Mouse (Mus musculus): ENCODE data around the gene Fut2. TPM values are rescaled to one million over a fixed set of nuclear protein-coding genes. Genes with fewer than 3 reads are reported as not detected.

The Fut2 gene
- total RNA-seq, 2 experiments from 2014 or later, result 0.14 to 0.28 TPM

DNA sequence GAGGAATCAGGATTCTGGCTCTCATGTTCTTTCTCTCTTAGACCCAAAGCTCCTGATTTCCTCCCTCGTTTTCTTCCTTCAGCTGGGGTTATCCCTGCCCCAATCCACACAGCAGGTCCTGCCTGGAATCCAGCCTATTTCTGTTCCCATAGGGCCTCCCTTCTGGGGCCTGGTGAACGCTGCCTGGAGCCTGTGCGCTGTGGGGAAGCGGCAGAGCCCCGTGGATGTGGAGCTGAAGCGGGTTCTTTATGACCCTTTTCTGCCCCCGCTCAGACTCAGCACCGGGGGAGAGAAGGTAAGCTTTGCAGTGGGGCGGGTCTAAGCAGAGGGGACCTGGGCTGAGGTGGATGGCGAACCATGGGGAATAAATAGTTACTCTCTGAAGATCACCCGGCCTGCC, 34.9 kb upstream of the Fut2 start:
- intact Hi-C loops (cut with DNase I), result loop anchor here (5.0 kb wide), 1 partner anchor 234 kb away; the partner anchor contains the start of gene Bax
- no peak for TF ChIP-seq CTCF (IDR thresholded peaks at IDR 0.05)
- H3K27ac ChIP-seq, result peak overlapping the region; percentile 87
- peak; percentile 57 for DNase-seq
- H3K4me3 ChIP-seq, result peak overlapping the region; percentile 67

DNA sequence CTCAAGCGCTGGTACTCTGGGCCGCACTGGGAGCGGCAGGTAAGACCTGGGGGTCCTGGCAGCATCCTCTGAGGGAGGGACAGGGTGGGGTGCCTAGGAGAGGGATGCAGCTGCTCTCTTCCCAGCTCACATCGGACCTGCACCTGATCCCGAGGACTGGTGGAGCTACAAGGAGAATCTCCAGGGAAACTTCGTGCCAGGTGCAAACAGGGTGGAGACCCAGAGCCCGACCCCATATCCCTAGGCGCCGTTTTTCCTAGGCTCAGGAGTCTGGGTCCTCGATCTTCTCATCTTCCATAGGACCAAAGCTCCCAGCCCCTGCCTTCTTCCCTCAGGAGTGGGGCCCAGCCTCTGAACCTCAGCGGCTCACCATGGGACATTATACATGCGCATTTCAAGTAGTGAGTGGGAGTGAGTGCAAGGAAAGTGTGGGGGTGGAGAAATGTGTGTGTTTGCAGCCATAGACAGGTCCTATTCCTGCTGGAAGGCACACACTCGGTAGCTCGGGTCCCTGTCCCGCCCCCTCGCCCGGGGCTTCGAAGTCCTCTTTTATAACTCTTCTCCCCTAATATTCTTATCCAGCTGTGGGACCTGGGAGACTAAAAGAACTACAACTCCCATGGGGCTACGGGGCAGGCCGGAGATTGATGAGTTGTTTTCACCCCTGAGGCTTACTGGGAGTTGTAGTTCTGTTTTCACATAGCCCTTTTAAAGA, 34.3 kb upstream of the Fut2 start:
- peak; percentile 82 for DNase-seq
- intact Hi-C loops (cut with DNase I), result loop anchor here (5.0 kb wide), 1 partner anchor 233 kb away; the partner anchor contains the start of gene Bax
- peak overlapping the region; percentile 87 for H3K27ac ChIP-seq
- no peak for TF ChIP-seq CTCF (IDR thresholded peaks at IDR 0.05)
- H3K4me3 ChIP-seq, result peak overlapping the region; percentile 67

DNA sequence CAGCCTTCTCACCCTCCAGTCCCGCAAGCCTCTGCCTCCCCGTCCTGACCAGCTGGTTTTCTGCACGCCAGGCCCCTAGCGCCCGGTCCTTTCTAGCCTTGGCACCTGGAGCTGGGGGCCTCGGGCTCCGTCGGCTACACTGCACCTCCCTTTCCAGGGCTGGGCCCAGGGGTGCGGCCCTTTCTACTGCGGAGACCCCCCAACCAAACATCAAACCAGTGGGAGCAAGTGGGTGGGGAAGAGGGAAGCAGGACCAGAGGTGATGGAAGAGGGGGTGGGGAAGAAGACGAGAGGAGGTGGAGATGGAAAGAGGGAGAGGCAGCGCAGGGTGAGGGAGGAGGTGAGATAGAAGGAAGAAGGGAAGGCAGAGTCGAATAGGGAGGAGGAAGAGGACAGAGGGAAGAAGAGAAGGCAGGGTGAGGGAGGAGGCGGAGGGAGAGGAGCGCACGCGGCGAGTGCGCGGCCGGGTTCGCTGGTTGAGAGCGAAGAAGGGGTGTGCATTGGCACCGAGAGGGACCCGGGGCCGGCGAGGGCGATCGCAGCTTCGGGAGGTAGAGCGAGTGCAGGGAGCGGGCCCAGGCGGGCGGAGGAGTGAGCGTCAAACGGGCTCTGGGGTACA, 33.4 kb upstream of the Fut2 start, which contains the start of gene Car11:
Gene Car11, plus strand, starts transcription at position 321 of the 619 bp plus-strand sequence.
- DNase-seq, result peak; percentile 55
- intact Hi-C loops (cut with DNase I), result loop anchor here (5.0 kb wide), 1 partner anchor 232 kb away; the partner anchor contains the start of gene Bax
- TF ChIP-seq CTCF (IDR thresholded peaks at IDR 0.05), result no peak
- Histone ChIP-seq H3K27ac (peak within 1 kb of the TSS; percentile 87), H3K4me3 (peak within 1 kb of the TSS; percentile 67)

DNA sequence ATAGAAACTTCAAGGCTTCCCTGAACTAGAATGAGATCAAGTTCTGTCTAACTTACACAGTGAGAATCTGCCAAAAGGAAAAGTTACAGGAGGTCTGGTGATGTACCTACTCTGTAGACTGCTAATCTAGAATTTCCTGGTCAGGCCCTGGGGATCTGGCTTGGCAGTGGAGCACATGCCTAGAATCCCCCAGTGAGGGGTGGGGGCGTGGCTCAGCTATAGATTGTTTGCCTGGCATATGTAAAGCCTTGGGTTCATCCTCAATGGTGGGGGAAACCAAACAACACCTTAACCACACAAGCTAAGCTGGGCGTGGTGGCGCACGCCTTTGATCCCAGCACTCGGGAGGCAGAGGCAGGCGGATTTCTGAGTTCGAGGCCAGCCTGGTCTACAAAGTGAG, 31.7 kb upstream of the Fut2 start:
- intact Hi-C loops (cut with DNase I), result no loop called here
- H3K27ac ChIP-seq, result no peak overlapping the region
- no peak for DNase-seq
- H3K4me3 ChIP-seq, result no peak overlapping the region
- no peak for TF ChIP-seq CTCF (IDR thresholded peaks at IDR 0.05)

DNA sequence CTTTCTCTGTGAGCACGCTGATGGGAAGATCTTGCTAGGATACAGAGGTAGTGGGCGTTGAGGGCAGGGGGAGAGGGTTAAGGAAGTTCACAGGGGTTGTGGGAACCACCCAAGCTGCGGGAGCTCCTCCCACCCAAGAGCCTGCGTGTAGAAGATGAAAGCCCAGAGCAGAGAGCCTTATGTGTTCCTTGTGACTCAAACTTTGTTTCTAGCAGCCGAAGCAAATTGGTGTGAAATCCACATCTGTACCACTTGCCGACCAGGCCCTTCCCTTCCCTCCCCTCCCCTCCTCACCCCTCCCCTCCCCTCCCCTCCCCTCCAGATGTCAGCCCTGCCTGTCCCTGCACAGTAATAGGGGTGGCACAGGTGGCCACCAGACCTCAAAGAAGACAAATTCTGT, 28.9 kb upstream of the Fut2 start:
- intact Hi-C loops (cut with DNase I), result no loop called here
- Histone ChIP-seq H3K4me3 (no peak overlapping the region), H3K27ac (no peak overlapping the region)
- TF ChIP-seq CTCF (IDR thresholded peaks at IDR 0.05), result no peak
- no peak for DNase-seq

DNA sequence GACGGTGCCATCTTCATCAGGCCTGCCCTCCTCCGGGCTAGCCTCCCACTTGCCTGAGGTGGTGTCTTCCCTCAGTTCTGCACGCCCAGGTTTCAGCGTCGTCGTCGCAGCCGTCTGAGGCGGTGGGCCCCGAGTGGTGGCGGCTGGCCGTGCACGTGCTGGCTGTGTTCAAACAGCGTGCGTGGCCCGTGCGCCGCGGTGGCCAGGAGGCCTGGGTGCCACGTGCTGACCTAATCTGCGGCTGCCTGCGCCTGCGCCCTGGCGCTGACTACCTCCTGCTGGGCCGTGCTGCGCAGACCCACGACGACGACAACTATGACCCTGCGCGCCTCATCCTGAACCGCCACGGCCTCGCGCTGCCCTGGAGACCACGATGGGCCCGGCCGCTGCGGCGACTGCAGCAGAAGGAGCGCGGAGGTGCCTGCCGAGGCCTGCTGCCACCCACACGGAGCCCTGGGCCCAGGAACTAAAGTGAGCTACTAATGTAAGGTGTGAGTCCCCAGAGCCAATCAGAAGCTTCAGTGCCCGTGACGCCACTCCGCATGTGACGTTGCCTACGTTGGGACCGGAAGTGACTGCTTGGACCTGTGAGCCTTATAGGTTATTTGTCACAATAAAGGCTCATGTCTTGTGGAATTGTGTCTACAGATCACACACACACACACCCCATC, 27.9 kb upstream of the Fut2 start, which contains the start of gene Sec1:
Gene Sec1, minus strand, starts transcription at position 482 of the 671 bp plus-strand sequence.
- intact Hi-C loops (cut with DNase I), result no loop called here
- H3K27ac ChIP-seq, result no peak within 1 kb of the TSS
- no peak within 1 kb of the TSS for H3K4me3 ChIP-seq
- peak; percentile 25 for DNase-seq
- no peak for TF ChIP-seq CTCF (IDR thresholded peaks at IDR 0.05)

DNA sequence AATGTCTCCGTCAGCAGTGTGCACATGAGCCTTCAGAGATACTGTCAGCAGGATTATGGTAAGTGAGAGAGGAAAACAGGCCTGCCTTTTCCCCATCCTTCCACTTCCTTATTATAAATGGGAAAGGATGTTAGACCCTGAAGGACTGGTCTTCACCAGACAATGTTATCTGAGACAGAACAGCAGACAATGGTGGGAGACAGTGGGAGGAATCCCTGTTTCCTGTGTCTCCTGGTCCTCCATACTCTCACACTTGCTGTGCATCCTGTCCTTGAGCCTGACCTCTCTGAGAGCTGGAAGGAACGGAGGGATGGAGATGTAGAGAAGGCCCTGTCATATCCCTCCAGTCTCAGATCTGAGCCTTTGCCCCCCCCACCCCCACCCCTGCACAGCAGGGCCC, 26.2 kb upstream of the Fut2 start:
- Histone ChIP-seq H3K4me3 (no peak overlapping the region), H3K27ac (no peak overlapping the region)
- DNase-seq, result no peak
- intact Hi-C loops (cut with DNase I), result no loop called here
- TF ChIP-seq CTCF (IDR thresholded peaks at IDR 0.05), result no peak

DNA sequence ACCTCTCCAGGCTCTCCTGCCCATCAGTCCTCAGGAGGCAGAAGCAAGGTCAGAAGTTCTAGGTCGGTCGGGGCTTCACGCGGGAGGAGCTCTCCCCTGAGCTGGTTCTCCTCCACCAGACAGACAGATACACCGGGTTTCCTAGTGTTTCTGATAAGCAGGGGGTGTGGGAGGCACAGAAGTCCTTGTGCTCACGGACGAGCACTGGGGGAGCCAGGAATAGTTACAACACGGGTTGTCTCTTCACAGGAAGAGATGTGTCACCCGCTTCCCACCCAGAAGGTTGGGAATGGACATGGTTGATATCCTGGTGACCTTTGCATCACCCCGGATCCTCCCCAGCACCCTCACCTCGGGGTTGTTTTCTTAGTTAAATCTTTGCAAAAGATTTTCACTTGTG, 23.6 kb upstream of the Fut2 start:
- DNase-seq, result no peak
- no peak overlapping the region for H3K27ac ChIP-seq
- no peak for TF ChIP-seq CTCF (IDR thresholded peaks at IDR 0.05)
- no peak overlapping the region for H3K4me3 ChIP-seq
- intact Hi-C loops (cut with DNase I), result no loop called here

DNA sequence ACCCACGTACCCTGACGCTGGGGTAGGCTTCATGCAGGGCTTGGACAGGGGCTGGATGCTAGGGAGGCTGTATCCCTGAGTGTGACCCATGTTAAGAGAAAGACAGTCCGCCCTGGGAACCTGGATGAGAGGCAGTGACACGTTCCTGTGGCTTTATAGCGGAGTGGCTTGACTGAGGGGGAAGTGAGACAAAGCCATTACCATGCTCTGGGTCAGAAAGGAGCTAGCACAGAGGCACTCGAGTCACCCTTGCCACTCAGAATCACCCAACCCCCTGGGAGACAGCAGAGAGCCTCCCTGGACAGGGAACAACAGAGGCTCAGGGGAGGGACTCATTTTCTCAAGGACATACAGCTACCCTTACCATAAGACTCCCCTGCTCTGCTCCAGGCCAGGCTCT, 22.9 kb upstream of the Fut2 start:
- Histone ChIP-seq H3K27ac (no peak overlapping the region), H3K4me3 (no peak overlapping the region)
- no peak for DNase-seq
- TF ChIP-seq CTCF (IDR thresholded peaks at IDR 0.05), result no peak
- intact Hi-C loops (cut with DNase I), result no loop called here

DNA sequence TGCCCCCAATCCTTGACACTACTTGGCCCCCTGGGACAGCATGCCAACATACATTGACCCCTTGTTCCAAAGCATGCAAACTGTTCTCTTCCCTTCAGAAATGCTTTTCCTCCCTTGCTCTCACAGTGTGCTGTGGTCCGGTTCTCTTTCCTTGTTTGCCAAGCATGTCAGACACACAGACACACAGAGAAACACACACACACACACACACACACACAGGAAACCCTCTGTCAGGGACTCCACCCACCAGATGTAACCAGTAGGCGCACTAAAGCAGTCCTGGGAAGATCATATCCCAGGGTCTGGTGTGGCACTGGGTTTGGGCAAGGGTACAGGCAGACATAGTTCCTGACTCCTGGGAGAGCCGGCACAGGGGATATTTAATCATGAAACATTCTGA, 20.6 kb upstream of the Fut2 start:
- no peak for TF ChIP-seq CTCF (IDR thresholded peaks at IDR 0.05)

DNA sequence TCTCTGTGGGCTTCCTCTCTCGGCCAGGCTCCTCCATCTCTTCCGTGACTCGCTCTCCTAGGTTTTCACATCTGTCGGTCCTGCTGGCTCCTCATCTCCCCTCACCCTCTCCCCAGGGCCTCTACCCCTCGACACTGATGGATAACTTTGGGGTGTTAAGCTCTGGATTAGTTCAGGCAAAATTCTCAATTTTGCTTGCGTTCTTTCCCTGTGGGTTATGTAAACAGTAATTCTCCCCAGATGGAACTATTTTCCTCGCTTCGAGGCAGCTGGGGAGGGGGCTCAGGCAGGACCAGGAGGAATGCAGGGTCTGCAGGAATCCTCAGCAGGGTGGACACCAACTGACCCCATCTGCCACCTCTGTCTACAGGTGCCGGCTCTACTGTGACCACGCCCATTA, 19.6 kb upstream of the Fut2 start:
- Histone ChIP-seq H3K27ac (no peak overlapping the region), H3K4me3 (no peak overlapping the region)
- no peak for DNase-seq
- TF ChIP-seq CTCF (IDR thresholded peaks at IDR 0.05), result no peak
- intact Hi-C loops (cut with DNase I), result loop anchor here (2.0 kb wide), 1 partner anchor 89 kb away; no protein-coding TSS in a partner anchor

More for the DNA sequence above, 20.6 kb upstream of the Fut2 start:
- no peak overlapping the region for H3K27ac ChIP-seq
- no peak overlapping the region for H3K4me3 ChIP-seq
- intact Hi-C loops (cut with DNase I), result loop anchor here (2.0 kb wide), 1 partner anchor 90 kb away; no protein-coding TSS in a partner anchor
- DNase-seq, result no peak

DNA sequence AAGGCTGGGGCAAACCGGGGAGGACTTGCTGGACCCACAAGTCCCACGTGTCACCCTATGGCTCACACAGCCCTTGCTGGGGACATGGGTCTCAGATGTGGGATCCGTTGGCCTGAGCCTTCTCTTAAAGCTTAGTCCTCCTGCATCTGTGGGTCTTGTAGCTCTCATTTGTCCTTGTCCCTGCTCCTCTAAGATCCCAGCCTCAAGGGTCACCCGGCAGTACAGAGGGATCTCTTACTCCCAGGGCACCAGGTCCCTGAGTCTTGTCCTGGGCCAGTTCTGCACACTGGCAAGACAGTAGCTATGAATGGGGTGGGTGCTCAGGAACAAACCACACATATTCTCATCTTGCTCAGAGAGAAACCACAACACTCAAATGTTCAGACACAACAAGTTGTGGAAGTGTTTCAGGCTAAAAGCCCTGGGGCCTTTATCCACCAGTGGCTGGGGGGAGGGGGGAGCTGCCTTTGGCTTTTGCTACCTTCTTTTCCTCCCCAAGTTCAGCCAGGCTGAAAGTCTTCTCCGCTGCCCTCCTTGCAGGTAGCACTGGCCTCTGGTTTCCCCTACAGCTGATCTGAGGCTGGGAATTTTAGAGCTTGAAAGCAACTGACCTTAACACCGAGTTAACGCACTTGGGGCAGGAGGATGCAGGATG, 17.3 kb upstream of the Fut2 start, which contains the start of gene Ntn5:
Gene Ntn5, plus strand, starts transcription at position 627 of the 655 bp plus-strand sequence.
- intact Hi-C loops (cut with DNase I), result loop anchor here (2.0 to 5.0 kb wide), 2 partner anchors 41 to 206 kb away; no protein-coding TSS in a partner anchor
- DNase-seq, result no peak
- Histone ChIP-seq H3K27ac (peak within 1 kb of the TSS; percentile 48; the same call in 1 of the 2 replicates), H3K4me3 (no peak within 1 kb of the TSS)
- TF ChIP-seq CTCF (IDR thresholded peaks at IDR 0.05), result no peak
